Mouse (Mus musculus): ENCODE results near the gene Akr1a1.

- TF ChIP-seq EP300 (IDR thresholded peaks at IDR 0.05; ENCODE audit: low read depth) (no peak), CTCF (IDR thresholded peaks at IDR 0.05; ENCODE audit: low read depth) (no peak)
Observed at GRCm38 (mm10) chr4:116655658-116656057, 4.2 kb upstream of the Akr1a1 start.

All from liver, embryonic 14.5 days (tissue).